ENCODE assay signal across 8 mouse cellular contexts in genomic region chr5:129730344-129730743, GRCm38 (mm10). TPM values are rescaled to one million over a fixed set of nuclear protein-coding genes. Genes with fewer than 3 reads are reported as not detected.
DNase-seq lines count a peak whose midpoint lies in the region; ATAC-seq and TF ChIP-seq lines count a peak whose summit lies in the region.

No protein-coding gene starts in this region.

- no peaks in the 10 kb centered on the region for H3K27me3 ChIP-seq in C2C12 (ENCODE audit: control insufficient read depth, insufficient read depth, insufficient read length)
- H3K27me3 ChIP-seq in liver, embryonic 15.5 days: no peaks in the 10 kb centered on the region

- H3K27ac ChIP-seq in liver, embryonic 15.5 days (replicated peaks): peak overlapping the region; percentile 85

- no peaks in the 10 kb centered on the region for H3K36me3 ChIP-seq in C2C12 (ENCODE audit: control insufficient read depth, insufficient read depth)
- no peaks in the 10 kb centered on the region for H3K36me3 ChIP-seq in liver, embryonic 15.5 days (replicated peaks)

- no peak overlapping the region for H3ac ChIP-seq in C2C12 (ENCODE audit: control insufficient read depth, insufficient read length, low read depth)

- DNase-seq in ZHBTc4 (ENCODE audit: low read depth, low spot score): peak; percentile 28
- peak; percentile 47 to 54 for DNase-seq in heart, postnatal 36 days
- DNase-seq in frontal cortex, postnatal 36 days (ENCODE audit: low spot score in 2 of 2): no peak
- no peak for DNase-seq in right cerebral cortex, adult 2 months (ENCODE audit: low spot score in 2 of 2)
- DNase-seq in right cerebral cortex, adult 18-20 months: no peak

- no peaks in the 10 kb centered on the region for H3K79me3 ChIP-seq in C2C12 (ENCODE audit: low read depth)

- H3K9me3 ChIP-seq in liver, embryonic 15.5 days (replicated peaks): no peaks in the 10 kb centered on the region

- H3K9ac ChIP-seq in liver, embryonic 15.5 days: peak overlapping the region; percentile 39; the same call in 1 of the 2 replicates

- no peak for TF ChIP-seq CTCF in C2C12 (IDR thresholded peaks at IDR 0.05; ENCODE audit: control insufficient read depth, insufficient read depth, insufficient read length)

- no peak overlapping the region for H3K4me3 ChIP-seq in C2C12 (ENCODE audit: insufficient read depth, poor library complexity, severe bottlenecking)
- H3K4me3 ChIP-seq in liver, embryonic 15.5 days (replicated peaks): no peak overlapping the region; the same call in 1 of the 2 replicates

- WGBS in liver, embryonic 15.5 days (ENCODE audit: insufficient replicate concordance): 24% methylated on average over 11 of the region's 11 CpGs

- peak overlapping the region; percentile 68 for H3K4me2 ChIP-seq in liver, embryonic 15.5 days

- ATAC-seq in erythroblast, adult 5-6 weeks (replicated peaks; ENCODE audit: low FRiP score, poor library complexity, severe bottlenecking): 0 out of 2 replicates have a peak, but pooled peaks have one; percentile 46
- peak; percentile 69 for ATAC-seq in liver, embryonic 15.5 days (ENCODE audit: insufficient read depth)

- intact Hi-C loops in heart, postnatal 36 days (cut with DNase I): no loop called here

- peaks cover 42% of the 10 kb centered on the region for H3K79me2 ChIP-seq in C2C12 (ENCODE audit: control insufficient read depth, insufficient read depth)

- H3K4me1 ChIP-seq in liver, embryonic 15.5 days (replicated peaks): peaks cover 62% of the 10 kb centered on the region

TF ChIP-seq in C2C12, 6 proteins besides CTCF, POLR2A, EP300 and RAD21:
- TF ChIP-seq MYOD1 (IDR thresholded peaks at IDR 0.05; ENCODE audit: control insufficient read depth, insufficient read length, low read depth) (peak; percentile 35), MYOG (IDR thresholded peaks at IDR 0.05; ENCODE audit: control insufficient read depth, extremely low read depth, insufficient read length) (no peak)

RNA-seq across cellular contexts. Expression of gene Nipsnap2, which starts 5.5 kb away (rescaled TPM):
- 31.9 TPM for polyA plus RNA-seq in C2C12 (2012; fragmentation: generic; extraction: Trizol)
- 7.9 and 12.3 TPM in 2 replicates for total RNA-seq in erythroblast, adult 5-6 weeks (2015; ENCODE audit: low replicate concordance)
- 5.4 and 9.5 TPM in 2 replicates for total RNA-seq in erythroblast, adult 5-6 weeks (2017; ENCODE audit: low replicate concordance)
- 100 to 1,000 TPM; 766 to 842 TPM for total RNA-seq in heart, postnatal 36 days (2021)
- polyA plus RNA-seq in liver, embryonic 15.5 days (2015; fragmentation: Nextera tagmentation; extraction: Ambion mirVana): 20.2 and 23.1 TPM in 2 replicates

RNA-seq across cellular contexts. Expression of gene Mrps17, which starts 15.0 kb away (rescaled TPM):
- 146 TPM for polyA plus RNA-seq in C2C12 (2012; fragmentation: generic; extraction: Trizol)
- 26.1 and 70.1 TPM in 2 replicates for total RNA-seq in erythroblast, adult 5-6 weeks (2015; ENCODE audit: low replicate concordance)
- 10.6 and 17.0 TPM in 2 replicates for total RNA-seq in erythroblast, adult 5-6 weeks (2017; ENCODE audit: low replicate concordance)
- total RNA-seq in heart, postnatal 36 days (2021): 10 to 100 TPM; 81.3 to 87.3 TPM
- 91.3 and 95.5 TPM in 2 replicates for polyA plus RNA-seq in liver, embryonic 15.5 days (2015; fragmentation: Nextera tagmentation; extraction: Ambion mirVana)

RNA-seq across cellular contexts. Expression of gene Sept14, which starts 22.0 kb away (rescaled TPM):
- polyA plus RNA-seq in C2C12 (2012; fragmentation: generic; extraction: Trizol): not detected
- total RNA-seq in erythroblast, adult 5-6 weeks (2015; ENCODE audit: low replicate concordance): not detected in 2 replicates
- total RNA-seq in erythroblast, adult 5-6 weeks (2017; ENCODE audit: low replicate concordance): not detected in 2 replicates
- not detected for total RNA-seq in heart, postnatal 36 days (2021)
- polyA plus RNA-seq in liver, embryonic 15.5 days (2015; fragmentation: Nextera tagmentation; extraction: Ambion mirVana): not detected in 2 replicates

RNA-seq across cellular contexts. Expression of gene Psph, which starts 56.9 kb away (rescaled TPM):
- 131 TPM for polyA plus RNA-seq in C2C12 (2012; fragmentation: generic; extraction: Trizol)
- total RNA-seq in erythroblast, adult 5-6 weeks (2015; ENCODE audit: low replicate concordance): 8.5 and 9.2 TPM in 2 replicates
- 4.6 and 6.2 TPM in 2 replicates for total RNA-seq in erythroblast, adult 5-6 weeks (2017; ENCODE audit: low replicate concordance)
- total RNA-seq in heart, postnatal 36 days (2021): 10 to 100 TPM in 1 of 2 experiments, 1 to 10 TPM in 1; 7.8 to 12.9 TPM
- 84.1 and 86.5 TPM in 2 replicates for polyA plus RNA-seq in liver, embryonic 15.5 days (2015; fragmentation: Nextera tagmentation; extraction: Ambion mirVana)

Comparison
In these comparisons a context has a peak if more than half of its experiments do, and no peak if none do; other contexts are left out.
1. DNase-seq: peak in ZHBTc4 (single experiment) and heart, postnatal 36 days (2 of 2); none in frontal cortex, postnatal 36 days (0 of 2), right cerebral cortex, adult 2 months (0 of 2) and right cerebral cortex, adult 18-20 months (single experiment).
2. RNA of gene Nipsnap2, which starts 5.5 kb away (total RNA-seq): 766 to 842 TPM in heart, postnatal 36 days; 5.4 to 12.3 TPM in erythroblast, adult 5-6 weeks; every median in the first group is over 10 times any median in the second.